Mouse (Mus musculus) midbrain, embryonic 15.5 days (tissue): ENCODE measurements at regions not wholly inside any gene's neighbourhood (a gene's known extent, or its start where the extent isn't known, plus 50 kb on each side); places are given as distances from the start of the nearest gene placed in this dataset.
A peak's percentile ranks its signal among the peaks of the same experiment; 100 is the strongest.

Experiments used
- ATAC-seq: fragments of 200-750 bp; cut with Nextera tagmentation; replicated peaks from 2 replicates; pipeline ENCODE4 v1.8.0; 2017; ENCODE audit warnings: moderate TSS enrichment
- H3K27ac ChIP-seq: fragments of 300-500 bp; sonication (generic); 2 replicates; pipeline ENCODE4 v1.5.1; 2015; ENCODE audit warnings: mild to moderate bottlenecking, inconsistent platforms
- H3K27me3 ChIP-seq: fragments of 300-500 bp; sonication (generic); replicated peaks from 2 replicates; pipeline ENCODE4 v1.6.1; 2015; ENCODE audit warnings: inconsistent platforms
- H3K36me3 ChIP-seq: fragments of 300-500 bp; sonication (generic); replicated peaks from 2 replicates; pipeline ENCODE4 v1.6.1; 2015; ENCODE audit warnings: inconsistent platforms
- H3K4me1 ChIP-seq: fragments of 300-500 bp; sonication (generic); 2 replicates; pipeline ENCODE4 v1.6.1; 2015; ENCODE audit warnings: inconsistent platforms
- H3K4me2 ChIP-seq: fragments of 300-500 bp; sonication (generic); 2 replicates; pipeline ENCODE4 v1.6.1; 2015; ENCODE audit warnings: inconsistent platforms, mild to moderate bottlenecking, moderate library complexity
- H3K4me3 ChIP-seq: fragments of 300-500 bp; sonication (generic); 2 replicates; pipeline ENCODE4 v1.5.1; 2015; ENCODE audit warnings: mild to moderate bottlenecking, inconsistent platforms
- H3K9ac ChIP-seq: fragments of 300-500 bp; sonication (generic); 2 replicates; pipeline ENCODE4 v1.6.1; 2015; ENCODE audit warnings: mild to moderate bottlenecking, inconsistent platforms
- H3K9me3 ChIP-seq: fragments of 300-500 bp; sonication (generic); 2 replicates; pipeline ENCODE4 v1.6.1; 2016; ENCODE audit warnings: inconsistent platforms
- WGBS: fragments of 180-500 bp; shearing (Covaris S2); methylation state at CpG from one replicate; pipeline ENCODE4 v1.1.7; 2015; ENCODE audit warnings: mixed read lengths; 5-methylcytosine and 5-hydroxymethylcytosine counted together

GRCm38 (mm10) chr3:121009223-121009622 is 162.3 kb downstream of the Rwdd3 start:
- no peak overlapping the region for H3K9ac ChIP-seq
- WGBS: 66% methylated on average over 6 of the region's 6 CpGs
- H3K9me3 ChIP-seq: no peaks in the 10 kb centered on the region
- no peak overlapping the region for H3K4me2 ChIP-seq
- no peak overlapping the region for H3K4me3 ChIP-seq
- no peaks in the 10 kb centered on the region for H3K4me1 ChIP-seq
- H3K27me3 ChIP-seq: no peaks in the 10 kb centered on the region
- H3K27ac ChIP-seq: no peak overlapping the region
- H3K36me3 ChIP-seq: no peaks in the 10 kb centered on the region
- ATAC-seq: no peak

GRCm38 (mm10) chr3:120983556-120984270 is 187.8 kb downstream of the Rwdd3 start:
- Histone ChIP-seq H3K4me3 (0 out of 2 replicates have a peak overlapping the region, but pooled peaks have one; percentile 15), H3K9ac (no peak overlapping the region), H3K4me2 (peak overlapping the region; percentile 47), H3K4me1 (peaks cover 12% of the 10 kb centered on the region), H3K27me3 (no peaks in the 10 kb centered on the region), H3K9me3 (no peaks in the 10 kb centered on the region), H3K36me3 (no peaks in the 10 kb centered on the region), H3K27ac (peak overlapping the region; percentile 46; the same call in 1 of the 2 replicates)
- peak; percentile 89 for ATAC-seq
- WGBS: 15% methylated on average over 17 of the region's 17 CpGs

DNA sequence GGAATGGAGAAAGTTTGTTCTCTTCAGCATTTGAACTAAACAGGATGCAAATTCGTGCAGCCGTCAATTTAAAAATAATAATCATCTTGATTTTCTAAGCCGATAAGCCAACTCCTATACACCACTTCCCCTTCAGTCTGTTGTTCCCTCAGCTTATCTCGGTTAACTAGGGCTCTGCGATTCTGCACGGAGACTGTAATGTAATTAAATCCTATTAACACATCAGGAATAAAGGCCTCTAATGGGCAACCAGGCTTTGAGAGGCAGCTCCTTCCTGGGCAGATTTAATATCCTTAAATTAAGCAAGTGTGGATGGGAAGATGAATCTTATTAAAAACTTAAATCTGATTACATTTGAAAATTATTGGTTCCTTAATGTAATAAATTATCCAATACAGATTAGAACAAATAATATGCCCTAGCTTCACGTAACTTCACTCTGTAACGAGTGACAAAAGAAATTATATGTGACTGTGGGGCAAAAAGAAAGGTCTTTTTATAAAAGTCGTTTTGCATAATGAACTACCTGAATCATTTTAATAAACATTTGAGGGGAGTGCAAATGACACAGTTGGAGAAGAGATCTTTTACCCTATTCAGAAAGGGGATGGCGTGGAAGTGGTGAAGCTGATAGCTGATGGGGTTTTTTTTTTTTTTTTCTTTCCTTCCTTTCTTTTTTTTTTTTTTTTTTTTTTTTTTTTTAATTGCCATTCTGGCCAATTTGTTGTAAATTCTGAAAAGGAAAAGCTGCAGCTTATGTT is 188.5 kb downstream of the Rwdd3 start:
- no peaks in the 10 kb centered on the region for H3K27me3 ChIP-seq
- peak; percentile 75 for ATAC-seq
- no peak overlapping the region for H3K9ac ChIP-seq
- peak overlapping the region; percentile 46; the same call in 1 of the 2 replicates for H3K27ac ChIP-seq
- H3K4me1 ChIP-seq: peaks cover 12% of the 10 kb centered on the region
- peak overlapping the region; percentile 47 for H3K4me2 ChIP-seq
- 10% methylated on average over 10 of the region's 10 CpGs for WGBS
- no peak overlapping the region for H3K4me3 ChIP-seq
- H3K9me3 ChIP-seq: no peaks in the 10 kb centered on the region
- H3K36me3 ChIP-seq: no peaks in the 10 kb centered on the region

DNA sequence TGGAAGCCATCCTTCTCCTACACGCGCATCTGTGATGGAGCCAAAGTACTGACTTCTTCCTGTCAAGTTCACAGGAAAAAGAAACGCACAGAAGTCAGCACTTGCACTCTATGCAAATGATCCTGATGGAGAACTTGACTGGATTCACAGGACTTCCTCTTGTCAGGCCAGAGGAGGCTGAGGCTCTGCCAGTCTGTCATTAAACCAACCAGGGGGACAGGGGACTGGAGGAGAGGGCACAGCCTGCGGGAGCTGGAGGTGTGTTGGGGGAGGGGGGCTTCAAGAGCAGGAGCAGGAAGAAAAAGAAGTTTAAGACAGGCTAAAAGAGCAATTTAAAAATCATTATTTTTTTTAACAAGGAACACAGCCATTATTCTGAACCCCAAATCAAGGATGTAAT is 189.3 kb downstream of the Rwdd3 start:
- Histone ChIP-seq H3K27ac (no peak overlapping the region), H3K9me3 (no peaks in the 10 kb centered on the region), H3K4me1 (peaks cover 12% of the 10 kb centered on the region), H3K4me3 (no peak overlapping the region), H3K4me2 (no peak overlapping the region), H3K36me3 (no peaks in the 10 kb centered on the region), H3K9ac (no peak overlapping the region), H3K27me3 (no peaks in the 10 kb centered on the region)
- 37% methylated on average over 4 of the region's 4 CpGs for WGBS
- no peak for ATAC-seq

- no peak overlapping the region for H3K27ac ChIP-seq
- no peaks in the 10 kb centered on the region for H3K9me3 ChIP-seq
- no peak for ATAC-seq
- no peaks in the 10 kb centered on the region for H3K36me3 ChIP-seq
- H3K4me2 ChIP-seq: no peak overlapping the region
- WGBS: 70% methylated on average over 14 of the region's 14 CpGs
- H3K9ac ChIP-seq: no peak overlapping the region
- H3K4me3 ChIP-seq: no peak overlapping the region
- no peaks in the 10 kb centered on the region for H3K27me3 ChIP-seq
- no peaks in the 10 kb centered on the region for H3K4me1 ChIP-seq
Observed at GRCm38 (mm10) chr3:120970746-120971466, 200.6 kb downstream of the Rwdd3 start.

DNA sequence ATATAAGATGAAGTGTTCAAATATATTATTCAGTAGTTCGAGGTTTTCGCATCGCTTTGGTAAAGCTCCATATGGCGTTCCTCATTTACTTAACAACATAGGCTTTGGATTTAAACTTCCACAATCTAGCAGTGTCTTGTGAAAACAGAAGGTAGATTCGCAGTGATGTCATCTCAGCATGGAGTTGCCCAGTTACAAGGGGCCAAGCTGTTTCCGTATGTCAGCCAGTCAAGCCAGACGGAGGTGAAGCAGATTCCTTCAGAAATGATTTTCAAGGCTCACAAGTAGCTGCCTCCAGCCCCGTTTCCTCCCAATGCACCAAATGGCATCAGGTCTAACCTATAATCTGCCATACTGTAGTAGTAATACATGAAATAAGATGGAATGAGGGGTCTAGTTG is 224.6 kb downstream of the Rwdd3 start:
- Histone ChIP-seq H3K4me1 (no peaks in the 10 kb centered on the region), H3K4me3 (no peak overlapping the region), H3K4me2 (no peak overlapping the region), H3K27me3 (no peaks in the 10 kb centered on the region), H3K36me3 (no peaks in the 10 kb centered on the region), H3K9me3 (no peaks in the 10 kb centered on the region), H3K27ac (no peak overlapping the region), H3K9ac (no peak overlapping the region)
- no peak for ATAC-seq
- WGBS: 93% methylated on average over 8 of the region's 8 CpGs

DNA sequence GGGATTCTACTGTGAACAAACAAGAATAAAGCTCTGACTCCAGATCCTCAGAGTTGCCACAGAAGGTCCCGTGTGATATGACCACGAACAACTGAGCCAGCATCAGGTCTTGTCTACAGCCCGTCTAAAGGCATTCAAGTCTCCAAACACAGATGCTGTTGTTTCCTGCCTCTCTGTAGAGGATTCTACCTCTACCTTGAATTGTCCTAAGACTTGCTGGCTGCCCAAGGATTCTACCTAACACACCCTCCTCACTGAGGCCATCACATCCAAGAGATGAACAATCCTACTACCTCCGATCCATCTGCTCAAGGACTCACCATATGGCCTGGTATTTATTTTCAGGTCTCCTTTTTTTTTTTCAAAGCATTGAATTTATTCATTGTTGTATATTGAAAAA is 237.1 kb downstream of the Rwdd3 start:
- Histone ChIP-seq H3K4me2 (no peak overlapping the region), H3K4me3 (no peak overlapping the region), H3K36me3 (no peaks in the 10 kb centered on the region), H3K9ac (no peak overlapping the region), H3K4me1 (no peaks in the 10 kb centered on the region), H3K27ac (no peak overlapping the region), H3K9me3 (no peaks in the 10 kb centered on the region), H3K27me3 (no peaks in the 10 kb centered on the region)
- no peak for ATAC-seq
- WGBS: 93% methylated on average over 4 of the region's 4 CpGs

DNA sequence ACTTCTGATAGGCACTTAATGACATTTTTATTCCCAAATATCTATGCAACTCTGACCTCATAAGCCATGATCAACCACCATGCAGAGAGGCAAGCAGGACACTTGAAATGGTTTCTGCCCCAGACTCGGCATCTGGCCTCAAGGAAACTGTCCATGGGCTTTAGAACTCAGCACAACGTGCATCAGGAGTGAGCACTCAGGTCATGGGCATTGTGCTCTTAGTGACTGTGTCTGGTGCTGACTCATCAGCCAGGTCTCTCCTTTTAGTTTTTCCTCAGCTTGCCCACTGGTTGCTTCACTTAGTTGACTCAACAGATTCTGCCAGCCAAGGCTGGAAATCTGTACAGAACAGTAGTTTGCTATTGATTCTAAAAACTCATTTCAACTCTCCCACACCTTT is 251.1 kb downstream of the Rwdd3 start:
- Histone ChIP-seq H3K4me2 (no peak overlapping the region), H3K9ac (no peak overlapping the region), H3K27ac (no peak overlapping the region), H3K9me3 (no peaks in the 10 kb centered on the region), H3K4me3 (no peak overlapping the region), H3K27me3 (no peaks in the 10 kb centered on the region), H3K4me1 (no peaks in the 10 kb centered on the region), H3K36me3 (no peaks in the 10 kb centered on the region)
- ATAC-seq: no peak
- WGBS: 82% methylated on average over 2 of the region's 2 CpGs

DNA sequence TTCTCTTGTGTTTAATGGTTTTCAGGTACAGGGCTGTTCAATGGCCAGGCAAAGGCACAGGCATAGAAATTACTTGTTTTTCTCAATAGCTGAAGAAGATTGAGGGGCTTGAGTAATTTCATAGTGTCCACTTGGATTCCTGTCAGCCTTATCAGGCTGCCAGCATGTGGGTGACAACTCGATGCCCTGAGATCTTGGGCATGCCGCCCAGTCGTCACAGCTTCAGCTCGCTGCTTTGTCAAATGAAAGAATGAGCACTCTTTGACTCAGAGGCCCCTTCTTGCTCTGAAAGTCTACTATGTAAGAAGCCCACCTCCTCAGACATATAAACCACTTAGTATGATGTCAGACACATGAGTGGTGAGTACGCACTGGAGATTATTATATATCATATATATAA is 272.6 kb downstream of the Rwdd3 start:
- H3K4me1 ChIP-seq: no peaks in the 10 kb centered on the region
- H3K4me2 ChIP-seq: no peak overlapping the region
- no peak overlapping the region for H3K27ac ChIP-seq
- H3K9ac ChIP-seq: no peak overlapping the region
- H3K27me3 ChIP-seq: no peaks in the 10 kb centered on the region
- 74% methylated on average over 5 of the region's 5 CpGs for WGBS
- no peaks in the 10 kb centered on the region for H3K36me3 ChIP-seq
- no peaks in the 10 kb centered on the region for H3K9me3 ChIP-seq
- H3K4me3 ChIP-seq: no peak overlapping the region
- no peak for ATAC-seq

DNA sequence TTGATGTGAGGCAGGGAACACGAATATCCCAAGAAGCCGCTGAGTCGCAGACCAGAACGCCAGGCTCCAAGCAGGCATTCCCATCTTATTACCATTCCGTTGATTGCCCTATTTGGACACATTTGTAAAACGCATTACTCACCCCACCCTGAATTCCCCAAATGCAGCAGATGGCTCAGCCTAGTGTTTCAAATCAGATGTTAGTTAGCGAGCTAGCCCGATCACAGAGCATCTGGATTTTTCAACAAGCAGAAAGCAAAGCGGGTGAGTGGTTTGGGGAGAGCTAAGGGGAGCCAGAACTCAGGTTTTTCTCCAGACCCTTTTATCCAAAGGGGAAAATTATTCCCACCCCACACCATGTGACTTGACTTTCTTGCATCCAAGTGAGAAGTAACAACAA is 273.2 kb downstream of the Rwdd3 start:
- ATAC-seq: no peak
- Histone ChIP-seq H3K4me2 (no peak overlapping the region), H3K9me3 (no peaks in the 10 kb centered on the region), H3K4me3 (no peak overlapping the region), H3K27me3 (no peaks in the 10 kb centered on the region), H3K9ac (no peak overlapping the region), H3K27ac (no peak overlapping the region), H3K36me3 (no peaks in the 10 kb centered on the region), H3K4me1 (no peaks in the 10 kb centered on the region)
- WGBS: 84% methylated on average over 9 of the region's 9 CpGs

DNA sequence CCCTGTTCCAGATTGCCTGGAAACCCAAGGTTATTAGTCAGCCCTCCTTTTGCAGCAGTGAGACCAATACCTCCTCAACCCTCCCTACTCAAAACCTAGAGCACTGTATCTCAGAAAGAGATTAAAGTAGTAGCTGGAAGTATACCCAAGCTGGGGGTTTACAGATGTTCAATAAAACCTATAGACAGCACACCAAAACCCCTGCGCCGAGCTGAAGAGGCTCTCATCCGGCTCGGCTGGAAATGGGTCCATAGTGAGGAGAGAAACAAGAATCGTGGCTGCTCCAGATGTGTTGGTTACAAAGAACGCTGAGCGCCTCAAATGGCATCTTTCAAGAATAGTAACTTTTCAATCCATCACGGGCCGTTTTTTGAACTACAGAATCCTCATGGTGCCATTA is 273.7 kb downstream of the Rwdd3 start:
- ATAC-seq: no peak
- H3K27me3 ChIP-seq: no peaks in the 10 kb centered on the region
- H3K27ac ChIP-seq: no peak overlapping the region
- no peaks in the 10 kb centered on the region for H3K36me3 ChIP-seq
- WGBS: 94% methylated on average over 9 of the region's 9 CpGs
- no peak overlapping the region for H3K4me3 ChIP-seq
- no peak overlapping the region for H3K4me2 ChIP-seq
- H3K9ac ChIP-seq: no peak overlapping the region
- no peaks in the 10 kb centered on the region for H3K9me3 ChIP-seq
- H3K4me1 ChIP-seq: no peaks in the 10 kb centered on the region

GRCm38 (mm10) chr3:120897221-120897620 is 274.3 kb downstream of the Rwdd3 start:
- no peak overlapping the region for H3K9ac ChIP-seq
- H3K4me1 ChIP-seq: no peaks in the 10 kb centered on the region
- H3K4me2 ChIP-seq: no peak overlapping the region
- H3K4me3 ChIP-seq: no peak overlapping the region
- no peaks in the 10 kb centered on the region for H3K27me3 ChIP-seq
- no peak for ATAC-seq
- H3K36me3 ChIP-seq: no peaks in the 10 kb centered on the region
- H3K27ac ChIP-seq: no peak overlapping the region
- no peaks in the 10 kb centered on the region for H3K9me3 ChIP-seq
- 90% methylated on average over 12 of the region's 12 CpGs for WGBS
